8 mouse cellular contexts compared by ENCODE assay signal in genomic region chr11:97362943-97363643, GRCm38 (mm10). TPM values are rescaled to one million over a fixed set of nuclear protein-coding genes. Genes with fewer than 3 reads are reported as not detected.
DNase-seq lines count a peak whose midpoint lies in the region; ATAC-seq and TF ChIP-seq lines count a peak whose summit lies in the region.

No protein-coding gene starts in this region.

- WGBS in cerebellum, adult 2 months = under 1% methylated on average over 44 of the region's 49 CpGs
- under 1% methylated on average over 49 of the region's 49 CpGs for WGBS in embryonic facial prominence, embryonic 15.5 days
- WGBS in heart, postnatal 0 days = under 1% methylated on average over 43 of the region's 49 CpGs
- WGBS in limb, embryonic 11.5 days = under 1% methylated on average over 49 of the region's 49 CpGs
- under 1% methylated on average over 49 of the region's 49 CpGs for WGBS in midbrain, embryonic 10.5 days

- H3K9me3 ChIP-seq in embryonic facial prominence, embryonic 15.5 days (replicated peaks) = no peaks in the 10 kb centered on the region
- H3K9me3 ChIP-seq in heart, postnatal 0 days (replicated peaks; ENCODE audit: control insufficient read depth, low read length) = no peaks in the 10 kb centered on the region
- H3K9me3 ChIP-seq in limb, embryonic 11.5 days (ENCODE audit: control insufficient read depth, low read length) = no peaks in the 10 kb centered on the region
- H3K9me3 ChIP-seq in midbrain, embryonic 10.5 days (replicated peaks) = no peaks in the 10 kb centered on the region

- H3K27ac ChIP-seq in cerebellum, adult 2 months (ENCODE audit: insufficient read depth, low read length) = peak overlapping the region; percentile 99
- H3K27ac ChIP-seq in embryonic facial prominence, embryonic 15.5 days (replicated peaks) = peak overlapping the region; percentile 76
- H3K27ac ChIP-seq in heart, postnatal 0 days (ENCODE audit: low read depth) = peak overlapping the region; percentile 99
- 0 out of 2 replicates have a peak overlapping the region, but pooled peaks have one; percentile 37 for H3K27ac ChIP-seq in limb, embryonic 11.5 days (replicated peaks; ENCODE audit: low read depth, low read length)
- peak overlapping the region; percentile 94 for H3K27ac ChIP-seq in midbrain, embryonic 10.5 days (replicated peaks)

- peaks cover 8% of the 10 kb centered on the region for H3K4me1 ChIP-seq in cerebellum, adult 2 months (ENCODE audit: control insufficient read depth, insufficient read depth, low read length)
- peaks cover 36% of the 10 kb centered on the region for H3K4me1 ChIP-seq in embryonic facial prominence, embryonic 15.5 days
- peaks cover 21% of the 10 kb centered on the region for H3K4me1 ChIP-seq in heart, postnatal 0 days (ENCODE audit: control insufficient read depth, insufficient read depth)
- H3K4me1 ChIP-seq in limb, embryonic 11.5 days (ENCODE audit: control insufficient read depth, insufficient read depth, low read length) = peaks cover 14% of the 10 kb centered on the region
- peaks cover 35% of the 10 kb centered on the region for H3K4me1 ChIP-seq in midbrain, embryonic 10.5 days

- no peaks in the 10 kb centered on the region for H3K27me3 ChIP-seq in cerebellum, adult 2 months (ENCODE audit: control insufficient read depth, insufficient read depth, low read length)
- H3K27me3 ChIP-seq in embryonic facial prominence, embryonic 15.5 days = no peaks in the 10 kb centered on the region
- H3K27me3 ChIP-seq in heart, postnatal 0 days (ENCODE audit: control insufficient read depth, insufficient read depth, low read length) = no peaks in the 10 kb centered on the region
- no peaks in the 10 kb centered on the region for H3K27me3 ChIP-seq in limb, embryonic 11.5 days (ENCODE audit: control insufficient read depth, insufficient read depth, low read length)
- H3K27me3 ChIP-seq in midbrain, embryonic 10.5 days (ENCODE audit: low read depth, poor library complexity, severe bottlenecking) = no peaks in the 10 kb centered on the region
- H3K27me3 ChIP-seq in splenic B cell, adult 2 months (ENCODE audit: control insufficient read depth, insufficient read depth, low read length, poor library complexity, severe bottlenecking) = no peaks in the 10 kb centered on the region

- H3K36me3 ChIP-seq in embryonic facial prominence, embryonic 15.5 days = no peaks in the 10 kb centered on the region
- no peaks in the 10 kb centered on the region; the same call in 1 of the 2 replicates for H3K36me3 ChIP-seq in heart, postnatal 0 days (replicated peaks; ENCODE audit: control insufficient read depth, insufficient read depth, low read length)
- H3K36me3 ChIP-seq in limb, embryonic 11.5 days (ENCODE audit: control insufficient read depth, insufficient read depth, low read length) = no peaks in the 10 kb centered on the region
- H3K36me3 ChIP-seq in midbrain, embryonic 10.5 days = peaks cover 8% of the 10 kb centered on the region; the same call in 1 of the 2 replicates
- H3K36me3 ChIP-seq in splenic B cell, adult 2 months (ENCODE audit: control insufficient read depth, insufficient read depth, low read length, poor library complexity, severe bottlenecking) = no peaks in the 10 kb centered on the region

- peak; percentile 45 to 67 for DNase-seq in cerebellum, adult 2 months
- peak; percentile 85 for DNase-seq in heart, postnatal 0 days (ENCODE audit: low spot score)
- DNase-seq in limb, embryonic 11.5 days (ENCODE audit: low spot score) = peak; percentile 58
- DNase-seq in midbrain, embryonic 10.5 days (ENCODE audit: low spot score) = peak; percentile 66
- DNase-seq in splenic B cell, adult 2 months (ENCODE audit: low read depth, low spot score) = peak; percentile 42

- no peak for TF ChIP-seq POLR2A in cerebellum, adult 2 months (IDR thresholded peaks at IDR 0.05; ENCODE audit: borderline replicate concordance, insufficient read depth, low read length)

- H3K4me3 ChIP-seq in cerebellum, adult 2 months (replicated peaks; ENCODE audit: insufficient read depth, low read depth, low read length) = peak overlapping the region; percentile 86
- H3K4me3 ChIP-seq in embryonic facial prominence, embryonic 15.5 days (replicated peaks) = peak overlapping the region; percentile 70
- H3K4me3 ChIP-seq in heart, postnatal 0 days (ENCODE audit: low read depth, low read length) = peak overlapping the region; percentile 93
- peak overlapping the region; percentile 64 for H3K4me3 ChIP-seq in limb, embryonic 11.5 days (ENCODE audit: low read depth, low read length)
- H3K4me3 ChIP-seq in midbrain, embryonic 10.5 days = peak overlapping the region; percentile 100

- no peak for ATAC-seq in cerebellum, adult (ENCODE audit: insufficient number of reproducible peaks, low FRiP score, low TSS enrichment)
- ATAC-seq in activated CD4-positive, CD25-positive, alpha-beta regulatory T cell, adult 4 months = peak; percentile 13
- ATAC-seq in embryonic facial prominence, embryonic 15.5 days (ENCODE audit: insufficient number of reproducible peaks, low FRiP score, low TSS enrichment, low read depth) = no peak
- ATAC-seq in heart, postnatal 0 days (ENCODE audit: insufficient read depth, low read depth) = peak; percentile 50
- ATAC-seq in limb, embryonic 11.5 days (ENCODE audit: insufficient number of reproducible peaks, low FRiP score, low TSS enrichment, low read depth) = no peak

- H3K9ac ChIP-seq in embryonic facial prominence, embryonic 15.5 days = peak overlapping the region; percentile 97
- peak overlapping the region; percentile 100 for H3K9ac ChIP-seq in heart, postnatal 0 days (replicated peaks; ENCODE audit: low read depth, low read length)
- H3K9ac ChIP-seq in limb, embryonic 11.5 days (ENCODE audit: low read length) = peak overlapping the region; percentile 93

- no peak for TF ChIP-seq EP300 in heart, postnatal 0 days (IDR thresholded peaks at IDR 0.05; ENCODE audit: low read depth)

- no peak for TF ChIP-seq CTCF in cerebellum, adult 2 months (IDR thresholded peaks at IDR 0.05; ENCODE audit: borderline replicate concordance, insufficient read depth, low read depth, low read length)
- TF ChIP-seq CTCF in heart, postnatal 0 days (IDR thresholded peaks at IDR 0.05; ENCODE audit: low read depth) = no peak

- peak overlapping the region; percentile 80 for H3K4me2 ChIP-seq in embryonic facial prominence, embryonic 15.5 days (replicated peaks)
- peak overlapping the region; percentile 87 for H3K4me2 ChIP-seq in heart, postnatal 0 days (ENCODE audit: low read depth, low read length)
- peak overlapping the region; percentile 93 for H3K4me2 ChIP-seq in limb, embryonic 11.5 days (ENCODE audit: low read depth, severe bottlenecking)

RNA-seq across cellular contexts. Expression of gene Socs7, which starts 0.7 kb away (rescaled TPM):
- polyA plus RNA-seq in cerebellum, adult 2 months (2012; rRNA removed) = 54.3 and 61.2 TPM in 2 replicates
- polyA plus RNA-seq in activated CD4-positive, CD25-positive, alpha-beta regulatory T cell, adult 4 months (2017; shearing (Covaris generic)) = 1 to 10 TPM; 6.1 to 7.8 TPM
- polyA plus RNA-seq in embryonic facial prominence, embryonic 15.5 days (2015; fragmentation: Nextera tagmentation; extraction: Ambion mirVana) = 4.8 TPM in 2 replicates
- total RNA-seq in heart, postnatal 0 days (2014; rRNA removed; ENCODE audit: low replicate concordance) = 15.4 and 20.7 TPM in 2 replicates
- 1.6 and 2.1 TPM in 2 replicates for polyA plus RNA-seq in heart, postnatal 0 days (2015; fragmentation: Nextera tagmentation; extraction: Ambion mirVana)
- polyA plus RNA-seq in limb, embryonic 11.5 days (2014; fragmentation: Nextera tagmentation; extraction: Ambion mirVana) = 2.1 and 2.2 TPM in 2 replicates
- polyA plus RNA-seq in midbrain, embryonic 10.5 days (2016; fragmentation: Nextera tagmentation; extraction: Ambion mirVana) = 3.6 and 4.6 TPM in 2 replicates

RNA-seq across cellular contexts. Expression of gene Gpr179, which starts 11.2 kb away (rescaled TPM):
- polyA plus RNA-seq in cerebellum, adult 2 months (2012; rRNA removed) = 0.62 and 0.87 TPM in 2 replicates
- under 1 TPM; 0.11 to 0.45 TPM for polyA plus RNA-seq in activated CD4-positive, CD25-positive, alpha-beta regulatory T cell, adult 4 months (2017; shearing (Covaris generic))
- 0.05 and 0.18 TPM in 2 replicates for polyA plus RNA-seq in embryonic facial prominence, embryonic 15.5 days (2015; fragmentation: Nextera tagmentation; extraction: Ambion mirVana)
- 0.12 TPM in 1 of 2 replicates, not detected in the other for total RNA-seq in heart, postnatal 0 days (2014; rRNA removed; ENCODE audit: low replicate concordance)
- polyA plus RNA-seq in heart, postnatal 0 days (2015; fragmentation: Nextera tagmentation; extraction: Ambion mirVana) = not detected in 2 replicates
- polyA plus RNA-seq in limb, embryonic 11.5 days (2014; fragmentation: Nextera tagmentation; extraction: Ambion mirVana) = 0.04 and 0.07 TPM in 2 replicates
- 0.05 and 0.09 TPM in 2 replicates for polyA plus RNA-seq in midbrain, embryonic 10.5 days (2016; fragmentation: Nextera tagmentation; extraction: Ambion mirVana)

RNA-seq across cellular contexts. Expression of gene Mrpl45, which starts 47.6 kb away (rescaled TPM):
- 37.8 and 40.6 TPM in 2 replicates for polyA plus RNA-seq in cerebellum, adult 2 months (2012; rRNA removed)
- polyA plus RNA-seq in activated CD4-positive, CD25-positive, alpha-beta regulatory T cell, adult 4 months (2017; shearing (Covaris generic)) = 10 to 100 TPM; 44.6 to 48.7 TPM
- 36.8 and 43.6 TPM in 2 replicates for polyA plus RNA-seq in embryonic facial prominence, embryonic 15.5 days (2015; fragmentation: Nextera tagmentation; extraction: Ambion mirVana)
- total RNA-seq in heart, postnatal 0 days (2014; rRNA removed; ENCODE audit: low replicate concordance) = 41.8 and 48.8 TPM in 2 replicates
- 60.3 and 64.6 TPM in 2 replicates for polyA plus RNA-seq in heart, postnatal 0 days (2015; fragmentation: Nextera tagmentation; extraction: Ambion mirVana)
- polyA plus RNA-seq in limb, embryonic 11.5 days (2014; fragmentation: Nextera tagmentation; extraction: Ambion mirVana) = 57.2 and 58.2 TPM in 2 replicates
- polyA plus RNA-seq in midbrain, embryonic 10.5 days (2016; fragmentation: Nextera tagmentation; extraction: Ambion mirVana) = 61.7 and 69.5 TPM in 2 replicates

RNA-seq across cellular contexts. Expression of gene Arhgap23, which starts 52.2 kb away (rescaled TPM):
- polyA plus RNA-seq in cerebellum, adult 2 months (2012; rRNA removed) = 68.9 and 77.2 TPM in 2 replicates
- not detected for polyA plus RNA-seq in activated CD4-positive, CD25-positive, alpha-beta regulatory T cell, adult 4 months (2017; shearing (Covaris generic))
- 9.6 and 10.4 TPM in 2 replicates for polyA plus RNA-seq in embryonic facial prominence, embryonic 15.5 days (2015; fragmentation: Nextera tagmentation; extraction: Ambion mirVana)
- 44.0 and 53.5 TPM in 2 replicates for total RNA-seq in heart, postnatal 0 days (2014; rRNA removed; ENCODE audit: low replicate concordance)
- 3.7 and 3.8 TPM in 2 replicates for polyA plus RNA-seq in heart, postnatal 0 days (2015; fragmentation: Nextera tagmentation; extraction: Ambion mirVana)
- polyA plus RNA-seq in limb, embryonic 11.5 days (2014; fragmentation: Nextera tagmentation; extraction: Ambion mirVana) = 3.8 and 4.2 TPM in 2 replicates
- 1.9 and 2.3 TPM in 2 replicates for polyA plus RNA-seq in midbrain, embryonic 10.5 days (2016; fragmentation: Nextera tagmentation; extraction: Ambion mirVana)

Comparison
In these comparisons a context has a peak if more than half of its experiments do, and no peak if none do; other contexts are left out.
1. H3K27ac ChIP-seq: peak in every context shown above with its lines; median percentile 99 in cerebellum, adult 2 months; 99 in heart, postnatal 0 days; 94 in midbrain, embryonic 10.5 days; 76 in embryonic facial prominence, embryonic 15.5 days; 37 in limb, embryonic 11.5 days.
2. ATAC-seq: peak in activated CD4-positive, CD25-positive, alpha-beta regulatory T cell, adult 4 months (single experiment) and heart, postnatal 0 days (single experiment); none in cerebellum, adult (single experiment), embryonic facial prominence, embryonic 15.5 days (single experiment) and limb, embryonic 11.5 days (single experiment).
3. Peak in every context shown above with its lines, with median percentiles within 50 percentile points of each other: DNase-seq, H3K4me3 ChIP-seq, H3K4me2 ChIP-seq and H3K9ac ChIP-seq.